Mouse (Mus musculus) limb, embryonic 10.5 days (tissue): ENCODE data around the gene Kif18b. TPM values are rescaled to one million over a fixed set of nuclear protein-coding genes. Genes with fewer than 3 reads are reported as not detected.
A peak's percentile ranks its signal among the peaks of the same experiment; 100 is the strongest.

Experiments
- DNase-seq: peaks from one replicate; pipeline ENCODE4 v3.0.0-alpha.2; 2017; ENCODE audit warnings: low spot score
- H3K27ac ChIP-seq: fragments of 300-500 bp; sonication (generic); 2 replicates; pipeline ENCODE4 v1.5.1; 2016; ENCODE audit warnings: mild to moderate bottlenecking
- H3K27me3 ChIP-seq: fragments of 300-500 bp; sonication (generic); 2 replicates; pipeline ENCODE4 v1.6.1; 2016; ENCODE audit warnings: low read depth, mild to moderate bottlenecking; ENCODE audit not compliant: poor library complexity, severe bottlenecking
- H3K36me3 ChIP-seq: fragments of 300-500 bp; sonication (generic); 2 replicates; pipeline ENCODE4 v1.6.1; 2016; ENCODE audit warnings: mild to moderate bottlenecking, moderate library complexity
- H3K4me1 ChIP-seq: fragments of 300-500 bp; sonication (generic); 2 replicates; pipeline ENCODE4 v1.6.1; 2016
- H3K4me3 ChIP-seq: fragments of 300-500 bp; sonication (generic); 2 replicates; pipeline ENCODE4 v1.5.1; 2016; ENCODE audit warnings: mild to moderate bottlenecking, moderate library complexity
- H3K9me3 ChIP-seq: fragments of 300-500 bp; sonication (generic); replicated peaks from 2 replicates; pipeline ENCODE4 v1.6.1; 2016; ENCODE audit warnings: mild to moderate bottlenecking
- WGBS: fragments of 180-500 bp; shearing (Covaris S2); methylation state at CpG from one replicate; pipeline ENCODE4 v1.1.7; 2016; 5-methylcytosine and 5-hydroxymethylcytosine counted together
- polyA plus RNA-seq: library from polyadenylated mRNA; unstranded; fragments of >200 nt; fragmentation: Nextera tagmentation; extraction: Ambion mirVana; gene quantifications from 2 replicates; pipeline ENCODE4 v1.2.1, GENCODE M21; 2016

Kif18b gene
- polyA plus RNA-seq = 16.1 and 18.4 TPM in 2 replicates

DNA sequence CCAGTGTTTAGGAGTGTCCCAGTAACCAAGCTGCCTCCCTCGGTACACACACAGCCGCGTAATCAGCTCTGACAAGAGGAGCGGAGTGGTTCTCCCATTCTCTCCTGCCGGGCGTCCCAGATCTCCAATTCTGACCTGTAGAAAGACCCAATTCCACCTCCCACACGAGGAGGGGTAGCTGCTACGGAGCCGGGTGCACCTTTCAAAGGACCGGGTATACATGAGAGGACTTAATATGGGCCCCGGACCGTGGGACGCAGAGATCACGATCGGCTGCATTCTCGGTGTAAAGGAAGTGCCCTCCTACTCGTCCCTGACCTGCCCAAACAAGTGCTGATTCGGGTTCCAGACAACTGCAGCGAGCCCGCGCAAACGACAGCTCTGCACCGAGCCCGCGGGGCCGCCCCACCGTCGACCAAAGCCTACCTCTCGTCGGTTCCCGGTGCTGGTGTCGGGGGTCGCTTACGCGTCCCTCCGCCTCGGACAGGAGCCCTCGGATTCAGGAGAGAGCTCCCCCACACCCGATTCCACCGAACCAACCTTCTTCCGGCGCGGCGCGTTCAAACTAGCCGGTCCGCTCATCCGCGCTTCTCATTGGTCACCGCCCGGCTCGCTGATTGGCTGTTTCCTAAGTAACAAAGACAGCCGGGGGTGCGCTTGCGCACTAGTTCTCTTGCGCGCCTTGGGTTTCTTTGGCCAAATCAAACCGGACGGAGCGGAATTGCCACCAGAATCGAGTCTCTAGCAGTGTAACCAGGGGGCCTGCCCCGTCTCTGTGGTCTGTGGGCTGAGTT, at the start of gene Kif18b:
Kif18b (minus strand) TSS at position 568 of the 794 bp plus-strand sequence.
- H3K4me1 ChIP-seq = peaks cover 35% of the 10 kb centered on the region
- H3K9me3 ChIP-seq = no peaks in the 10 kb centered on the region
- DNase-seq = peak; percentile 98
- under 1% methylated on average over 62 of the region's 62 CpGs for WGBS
- no peaks in the 10 kb centered on the region for H3K27me3 ChIP-seq
- H3K36me3 ChIP-seq = peaks cover 33% of the 10 kb centered on the region
- peak within 1 kb of the TSS; percentile 83 for H3K4me3 ChIP-seq
- peak within 1 kb of the TSS; percentile 93 for H3K27ac ChIP-seq

GRCm38 (mm10) chr11:102972326-102972725, 47.4 kb upstream of the Kif18b start:
- no peaks in the 10 kb centered on the region for H3K36me3 ChIP-seq
- no peaks in the 10 kb centered on the region for H3K9me3 ChIP-seq
- peaks cover 45% of the 10 kb centered on the region for H3K27me3 ChIP-seq
- no peak for DNase-seq
- H3K4me1 ChIP-seq = no peaks in the 10 kb centered on the region
- H3K4me3 ChIP-seq = no peak overlapping the region
- WGBS = 61% methylated on average over 1 of the region's 1 CpGs
- no peak overlapping the region for H3K27ac ChIP-seq

DNA sequence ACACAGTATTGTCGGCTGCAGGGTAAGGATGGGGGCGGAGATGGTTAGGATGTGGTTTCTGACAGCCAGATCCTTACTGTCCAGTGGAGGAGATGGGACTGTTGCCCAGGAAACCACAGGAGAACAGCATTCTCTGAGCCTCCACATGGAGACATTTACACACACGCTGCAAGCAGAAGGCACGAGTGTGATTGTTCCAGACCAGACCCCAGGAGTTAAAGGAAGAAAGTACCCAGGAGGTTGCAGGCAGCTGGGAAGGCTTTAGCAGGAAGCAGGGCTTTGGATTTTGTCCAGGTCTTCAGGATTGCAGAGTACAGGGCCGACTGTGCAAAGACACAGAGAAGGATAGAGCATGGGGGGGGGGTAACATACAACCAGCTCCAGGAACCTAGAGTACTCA, 46.7 kb upstream of the Kif18b start:
- Histone ChIP-seq H3K9me3 (no peaks in the 10 kb centered on the region), H3K27ac (no peak overlapping the region), H3K4me3 (no peak overlapping the region), H3K27me3 (peaks cover 50% of the 10 kb centered on the region), H3K4me1 (no peaks in the 10 kb centered on the region), H3K36me3 (no peaks in the 10 kb centered on the region)
- WGBS = 68% methylated on average over 5 of the region's 5 CpGs
- DNase-seq = no peak

DNA sequence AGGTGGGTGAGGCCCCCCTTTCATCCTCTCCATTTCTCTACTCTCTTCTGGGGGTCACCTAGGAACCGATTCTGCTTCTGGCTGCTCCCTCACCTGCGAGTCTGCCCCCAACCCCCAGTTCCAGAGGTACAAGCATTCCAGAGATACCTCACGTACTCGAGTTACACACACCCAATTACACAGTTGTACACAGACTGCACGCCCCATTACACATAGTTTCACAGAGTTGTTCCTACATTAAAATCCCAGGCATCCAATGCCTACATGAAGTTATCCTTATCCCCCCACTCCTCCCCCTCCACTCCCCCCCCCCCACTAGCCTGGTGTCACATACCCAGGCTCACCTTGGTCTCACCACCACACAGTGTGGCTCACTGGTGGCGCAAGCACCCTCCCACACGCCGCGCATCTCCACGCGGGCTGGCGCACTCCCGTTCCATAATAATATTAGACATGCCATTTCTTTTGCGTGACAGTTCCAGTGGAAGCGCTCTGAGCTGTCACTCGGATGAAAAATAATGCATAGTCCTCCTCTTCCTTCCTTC, 39.7 kb upstream of the Kif18b start:
- H3K27me3 ChIP-seq = peaks cover 57% of the 10 kb centered on the region
- peak overlapping the region; percentile 86 for H3K27ac ChIP-seq
- 76% methylated on average over 16 of the region's 16 CpGs for WGBS

GRCm38 (mm10) chr11:102963855-102964546, 39.1 kb upstream of the Kif18b start:
- Histone ChIP-seq H3K27ac (peak overlapping the region; percentile 86), H3K4me1 (peaks cover 29% of the 10 kb centered on the region), H3K27me3 (peaks cover 54% of the 10 kb centered on the region), H3K36me3 (no peaks in the 10 kb centered on the region), H3K4me3 (peak overlapping the region; percentile 42), H3K9me3 (no peaks in the 10 kb centered on the region)
- 19% methylated on average over 24 of the region's 24 CpGs for WGBS
- peak; percentile 52 for DNase-seq

More for the DNA sequence above, 39.7 kb upstream of the Kif18b start:
- Histone ChIP-seq H3K9me3 (no peaks in the 10 kb centered on the region), H3K4me1 (peaks cover 29% of the 10 kb centered on the region), H3K4me3 (peak overlapping the region; percentile 42; the same call in 1 of the 2 replicates), H3K36me3 (no peaks in the 10 kb centered on the region)
- DNase-seq = no peak

DNA sequence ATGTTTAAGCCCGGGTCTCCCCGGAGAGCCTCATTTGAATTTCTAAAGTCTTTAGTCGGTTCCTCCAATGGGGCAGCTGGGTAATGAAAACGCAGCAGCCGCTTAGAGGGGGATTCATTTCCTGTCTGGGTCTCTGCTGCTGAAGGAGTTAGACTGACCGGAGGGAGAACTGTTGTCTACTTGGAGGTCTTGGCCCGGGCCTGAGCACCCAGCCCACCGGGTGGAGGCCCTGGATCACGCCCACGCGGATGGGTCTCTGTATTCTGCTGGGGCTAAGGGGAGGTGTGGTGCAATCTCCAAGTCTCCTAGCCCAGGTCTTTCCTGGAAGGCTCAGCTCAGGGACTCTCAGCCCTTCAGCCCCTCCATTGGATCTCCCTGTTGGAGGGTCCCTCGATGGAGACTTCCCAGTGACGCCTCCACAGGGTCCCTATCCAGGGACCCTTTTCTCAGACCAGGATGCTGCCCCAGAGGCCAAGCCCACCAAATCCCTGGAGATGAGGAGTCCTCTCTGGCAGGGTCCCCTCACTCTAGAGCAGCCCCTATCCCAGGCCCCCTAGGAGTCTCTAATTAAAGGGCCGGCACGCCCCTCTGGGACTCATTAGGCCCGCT, 38.4 kb upstream of the Kif18b start:
- no peaks in the 10 kb centered on the region for H3K9me3 ChIP-seq
- peaks cover 51% of the 10 kb centered on the region for H3K27me3 ChIP-seq
- WGBS = 4% methylated on average over 16 of the region's 16 CpGs
- no peaks in the 10 kb centered on the region for H3K36me3 ChIP-seq
- peak overlapping the region; percentile 42 for H3K4me3 ChIP-seq
- H3K4me1 ChIP-seq = peaks cover 29% of the 10 kb centered on the region
- DNase-seq = peak; percentile 69
- peak overlapping the region; percentile 86 for H3K27ac ChIP-seq

- 34% methylated on average over 7 of the region's 7 CpGs for WGBS
- Histone ChIP-seq H3K27me3 (peaks cover 46% of the 10 kb centered on the region), H3K4me3 (peak overlapping the region; percentile 42), H3K9me3 (no peaks in the 10 kb centered on the region), H3K27ac (peak overlapping the region; percentile 86), H3K36me3 (no peaks in the 10 kb centered on the region), H3K4me1 (peaks cover 29% of the 10 kb centered on the region)
- no peak for DNase-seq
Measured at GRCm38 (mm10) chr11:102962861-102963245, 37.9 kb upstream of the Kif18b start.

GRCm38 (mm10) chr11:102961082-102961481, 36.2 kb upstream of the Kif18b start:
- H3K4me3 ChIP-seq = no peak overlapping the region
- H3K9me3 ChIP-seq = no peaks in the 10 kb centered on the region
- H3K27me3 ChIP-seq = peaks cover 51% of the 10 kb centered on the region
- no peak for DNase-seq
- 87% methylated on average over 4 of the region's 4 CpGs for WGBS
- peaks cover 34% of the 10 kb centered on the region for H3K4me1 ChIP-seq
- no peaks in the 10 kb centered on the region for H3K36me3 ChIP-seq
- no peak overlapping the region for H3K27ac ChIP-seq

GRCm38 (mm10) chr11:102958870-102959269, 33.9 kb upstream of the Kif18b start:
- Histone ChIP-seq H3K27ac (no peak overlapping the region), H3K9me3 (no peaks in the 10 kb centered on the region), H3K36me3 (no peaks in the 10 kb centered on the region), H3K4me3 (no peak overlapping the region), H3K27me3 (peaks cover 46% of the 10 kb centered on the region), H3K4me1 (peaks cover 17% of the 10 kb centered on the region)
- no peak for DNase-seq
- WGBS = 88% methylated on average over 1 of the region's 1 CpGs

GRCm38 (mm10) chr11:102958431-102958830, 33.5 kb upstream of the Kif18b start:
- no peak for DNase-seq
- no peaks in the 10 kb centered on the region for H3K36me3 ChIP-seq
- H3K27ac ChIP-seq = no peak overlapping the region
- H3K4me3 ChIP-seq = no peak overlapping the region
- WGBS = 86% methylated on average over 6 of the region's 6 CpGs
- peaks cover 13% of the 10 kb centered on the region for H3K4me1 ChIP-seq
- no peaks in the 10 kb centered on the region for H3K9me3 ChIP-seq
- peaks cover 44% of the 10 kb centered on the region for H3K27me3 ChIP-seq

DNA sequence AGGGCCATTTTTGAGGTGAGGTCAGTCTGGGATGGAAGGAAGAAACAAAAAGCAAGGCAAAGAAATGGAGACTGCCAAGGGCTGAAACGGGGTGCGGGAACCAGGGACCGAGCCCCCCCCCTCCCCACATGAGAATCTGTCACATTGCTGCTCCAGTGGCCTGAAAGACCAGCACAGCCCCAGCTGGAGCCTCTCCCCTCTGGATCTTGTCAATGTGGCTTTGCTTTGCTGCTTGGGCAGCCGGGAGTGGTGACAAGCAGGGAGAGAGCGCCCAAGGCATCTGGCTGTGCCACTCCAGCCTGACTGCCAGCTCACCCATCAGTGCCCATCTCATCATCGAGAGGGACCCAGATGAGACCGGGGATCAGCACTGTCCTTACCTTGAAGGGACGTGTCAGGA, 32.8 kb upstream of the Kif18b start:
- WGBS = 88% methylated on average over 8 of the region's 8 CpGs
- no peak overlapping the region for H3K27ac ChIP-seq

GRCm38 (mm10) chr11:102956962-102957614, 32.2 kb upstream of the Kif18b start:
- no peak overlapping the region for H3K4me3 ChIP-seq
- no peak overlapping the region for H3K27ac ChIP-seq
- no peaks in the 10 kb centered on the region for H3K9me3 ChIP-seq
- no peaks in the 10 kb centered on the region for H3K36me3 ChIP-seq
- no peak for DNase-seq
- peaks cover 49% of the 10 kb centered on the region for H3K27me3 ChIP-seq
- H3K4me1 ChIP-seq = peaks cover 7% of the 10 kb centered on the region; the same call in 1 of the 2 replicates
- 59% methylated on average over 16 of the region's 16 CpGs for WGBS

More for the DNA sequence above, 32.8 kb upstream of the Kif18b start:
- Histone ChIP-seq H3K9me3 (no peaks in the 10 kb centered on the region), H3K36me3 (no peaks in the 10 kb centered on the region), H3K4me3 (no peak overlapping the region), H3K4me1 (peaks cover 8% of the 10 kb centered on the region), H3K27me3 (peaks cover 44% of the 10 kb centered on the region)
- DNase-seq = no peak
